Mouse (Mus musculus): ENCODE results near the gene Pcsk7.

Pcsk7 gene

DNA sequence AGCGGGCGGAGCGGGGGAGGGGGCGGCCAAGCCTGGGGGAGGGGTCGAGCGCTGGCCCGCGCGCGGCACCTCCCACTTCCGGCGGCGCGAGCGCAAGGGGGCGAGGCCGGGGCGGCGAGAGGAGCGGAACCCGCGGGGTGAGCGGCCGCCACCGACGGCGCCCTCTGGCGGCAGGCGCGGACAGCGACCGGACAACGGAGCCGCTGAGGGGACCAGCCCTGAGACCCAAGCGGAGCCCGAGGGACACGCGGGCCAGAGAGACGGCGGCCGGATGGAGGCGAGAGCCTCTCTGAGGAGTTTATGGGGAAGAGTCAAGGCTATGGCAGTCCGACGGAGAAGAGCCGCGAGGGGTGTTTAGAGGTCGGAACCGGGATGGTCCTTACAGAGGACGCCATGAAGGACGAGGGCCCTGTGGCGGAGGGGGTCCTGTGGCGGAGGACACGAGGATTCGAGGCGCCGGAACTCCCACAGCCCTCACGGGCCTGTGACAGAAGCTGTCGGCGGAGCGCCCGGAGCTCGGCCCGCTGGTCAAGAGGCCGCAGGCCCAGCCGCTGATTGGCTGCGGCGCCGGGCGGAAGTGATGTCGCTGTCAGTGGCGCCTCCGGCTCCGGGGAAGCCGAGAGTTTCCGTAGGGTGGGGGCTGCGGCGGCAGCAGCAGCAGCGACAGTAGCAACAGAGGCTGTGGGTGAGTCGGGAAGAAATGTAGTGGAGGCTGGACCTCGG lies at the start of gene Pcsk7, which contains the start of gene Rnf214:
Pcsk7 (plus strand) TSS at position 143 of the 723 bp plus-strand sequence.
Rnf214 (minus strand) TSS at position 557 of the 723 bp plus-strand sequence.
- DNase-seq (ENCODE audit: low spot score), result peak; percentile 86

GRCm38 (mm10) chr9:45859364-45859763 lies 46.9 kb upstream of the Pcsk7 start:
- DNase-seq (ENCODE audit: low spot score), result no peak

GRCm38 (mm10) chr9:45861813-45862212 lies 44.5 kb upstream of the Pcsk7 start:
- no peak for DNase-seq (ENCODE audit: low spot score)

- no peak for DNase-seq (ENCODE audit: low spot score)
These were observed 37.1 kb upstream of the Pcsk7 start for GRCm38 (mm10) chr9:45869181-45869580.

- no peak for DNase-seq (ENCODE audit: low spot score)
These were observed 36.0 kb upstream of the Pcsk7 start for GRCm38 (mm10) chr9:45870265-45870664.

GRCm38 (mm10) chr9:45877928-45878327 lies 28.4 kb upstream of the Pcsk7 start:
- peak; percentile 61 for DNase-seq (ENCODE audit: low spot score)

- no peak for DNase-seq (ENCODE audit: low spot score)
These were observed 12.6 kb upstream of the Pcsk7 start for GRCm38 (mm10) chr9:45893681-45894080.

DNA sequence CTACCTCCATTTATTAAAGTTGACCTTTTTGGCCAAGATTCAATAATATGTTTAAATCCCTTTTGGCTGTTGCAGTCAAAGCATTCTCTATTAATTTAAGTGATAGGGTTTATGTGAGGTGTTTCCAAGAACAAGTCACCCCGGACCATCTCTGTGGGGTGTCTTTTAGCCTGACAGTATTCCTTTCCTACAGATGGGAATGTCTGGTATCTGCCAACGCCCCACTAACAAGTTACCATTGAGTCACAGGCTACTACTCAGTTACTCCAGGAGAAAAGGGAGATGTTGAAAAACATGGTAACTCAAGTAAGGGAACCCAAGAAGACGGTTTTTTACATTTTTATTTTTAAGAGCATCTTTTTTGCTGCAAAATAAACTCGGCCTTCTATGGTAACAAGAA lies 1.1 kb upstream of the Pcsk7 start:
- DNase-seq (ENCODE audit: low spot score), result no peak

GRCm38 (mm10) chr9:45905811-45906237 lies 473 bp upstream of the Pcsk7 start:
- no peak for DNase-seq (ENCODE audit: low spot score)

GRCm38 (mm10) chr9:45907078-45907428 lies 756 bp downstream of the Pcsk7 start:
- peak; percentile 44 for DNase-seq (ENCODE audit: low spot score)

- no peak for DNase-seq (ENCODE audit: low spot score)
These were observed 4.7 kb downstream of the Pcsk7 start for GRCm38 (mm10) chr9:45910995-45911394.

DNA sequence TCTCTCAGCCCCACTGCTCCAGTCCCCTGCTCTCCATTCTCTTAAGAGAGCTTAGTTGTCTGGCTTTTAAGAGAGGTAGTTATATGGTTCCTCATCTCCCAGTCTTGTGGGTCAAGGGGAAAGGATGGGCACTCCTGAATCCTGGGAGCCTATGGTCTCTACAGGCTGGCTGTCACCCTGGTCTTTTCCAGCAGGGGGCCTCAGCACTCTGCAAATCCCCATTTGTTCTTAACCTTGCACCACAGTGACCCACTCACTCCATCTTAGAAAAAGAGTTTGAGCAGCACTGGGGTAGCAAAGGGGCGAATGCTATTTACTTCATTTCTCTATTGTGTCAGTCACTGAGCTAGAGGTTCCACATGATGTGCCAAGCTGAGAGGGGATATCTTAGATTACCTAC lies 5.4 kb downstream of the Pcsk7 start:
- peak; percentile 75 for DNase-seq (ENCODE audit: low spot score)

DNA sequence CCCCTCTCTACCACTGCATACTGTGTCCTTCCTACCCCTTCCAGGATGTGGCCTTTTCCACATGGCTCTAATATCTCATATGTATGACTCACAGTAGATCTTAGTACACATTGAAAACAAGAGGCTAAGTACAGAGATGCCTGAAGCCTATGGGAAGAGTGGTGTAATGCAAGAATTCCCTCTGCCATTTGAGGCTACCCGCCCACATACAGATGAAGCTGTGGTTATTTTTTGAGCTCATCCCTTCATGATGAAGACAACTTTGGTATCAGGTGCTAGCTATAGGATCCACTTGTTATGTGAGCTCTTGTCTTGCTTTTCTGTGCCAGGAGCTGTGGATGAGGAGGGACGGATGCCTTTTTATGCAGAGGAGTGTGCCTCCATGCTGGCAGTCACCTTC lies 9.4 kb downstream of the Pcsk7 start:
- DNase-seq (ENCODE audit: low spot score), result no peak

GRCm38 (mm10) chr9:45917041-45917934 lies 11.0 kb downstream of the Pcsk7 start:
- peak; percentile 99 for DNase-seq (ENCODE audit: low spot score)

DNA sequence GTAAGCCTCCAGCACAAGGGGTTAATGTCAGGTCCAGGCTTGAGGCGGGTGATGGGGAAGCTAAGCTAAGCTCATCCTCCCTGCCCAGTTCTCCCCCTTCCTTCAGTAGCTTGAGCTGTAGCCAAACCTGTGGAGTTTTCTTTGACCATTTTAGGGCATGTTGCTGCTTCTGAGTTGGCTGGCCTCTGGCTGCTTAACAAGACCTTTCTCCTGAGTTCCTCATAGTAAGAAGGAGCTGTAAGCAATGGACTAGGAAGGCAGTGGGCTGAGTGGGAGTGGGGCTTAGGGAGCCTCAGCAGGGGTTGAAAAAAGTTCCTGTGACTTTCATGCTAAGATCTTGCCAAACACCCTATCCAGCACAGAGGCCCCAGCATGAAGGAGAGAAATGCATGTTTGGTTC lies 13.6 kb downstream of the Pcsk7 start:
- DNase-seq (ENCODE audit: low spot score), result peak; percentile 86

- DNase-seq (ENCODE audit: low spot score), result no peak
These were observed 23.0 kb downstream of the Pcsk7 start for GRCm38 (mm10) chr9:45929285-45929684.

DNA sequence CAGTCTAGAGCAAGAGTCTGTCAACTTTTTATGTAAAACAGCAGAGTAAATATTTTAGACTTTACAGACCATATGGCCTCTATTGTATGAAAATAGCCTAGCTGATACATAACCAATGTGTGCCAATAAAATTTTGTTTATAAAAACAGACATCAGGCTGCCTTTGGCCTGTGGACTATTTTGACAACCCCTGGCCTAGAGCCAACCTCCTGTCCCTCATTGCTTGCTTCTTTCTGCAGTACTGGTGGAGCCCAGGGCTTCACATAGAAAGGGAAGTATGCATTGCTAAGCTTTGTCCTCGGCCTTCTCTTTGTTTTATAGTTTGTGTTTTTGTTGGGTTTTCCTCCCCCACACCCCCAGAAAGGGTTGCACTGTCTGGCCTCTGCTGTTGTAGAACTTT lies 25.7 kb downstream of the Pcsk7 start:
- peak; percentile 91 for DNase-seq (ENCODE audit: low spot score)

DNA sequence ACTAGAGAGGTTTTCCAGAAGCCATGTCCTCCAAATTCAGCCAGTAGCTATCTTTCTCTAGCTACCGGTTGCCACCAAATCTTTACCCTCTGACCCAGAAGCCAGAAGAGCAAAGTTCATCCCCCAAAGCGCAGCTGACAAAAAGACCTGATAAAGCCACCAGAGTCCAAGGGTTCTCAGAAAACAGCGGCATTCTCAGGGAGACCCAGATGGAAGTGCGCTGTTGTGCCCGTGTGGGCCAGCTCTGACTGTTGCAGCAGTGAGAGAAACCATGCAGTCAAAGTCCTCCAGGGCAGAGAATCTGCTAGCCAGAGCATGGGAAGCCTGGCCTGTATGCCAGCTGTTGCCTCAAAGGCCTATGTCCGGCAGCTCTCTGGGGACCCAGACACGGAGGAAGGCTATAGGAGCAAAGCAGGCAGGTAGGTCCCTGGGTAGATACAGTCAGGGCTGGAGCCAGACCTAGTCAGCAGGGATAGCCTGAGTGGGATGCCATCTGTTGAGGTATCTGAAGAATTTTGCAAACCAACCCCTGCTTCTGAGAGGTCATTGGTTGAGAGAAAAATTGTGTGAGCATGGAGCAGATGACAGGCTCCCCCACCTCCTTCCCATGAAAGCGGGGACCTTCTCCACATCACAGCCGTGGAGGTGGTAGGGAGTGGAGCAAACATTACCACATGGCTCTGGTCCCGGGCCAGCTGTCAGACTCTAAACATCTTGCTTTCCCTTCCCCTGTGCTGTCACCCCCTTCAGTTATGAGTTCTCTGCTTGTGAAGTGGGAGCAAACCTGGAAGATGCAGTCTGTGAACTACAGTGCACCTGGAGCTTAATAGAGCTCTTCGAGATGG lies 26.5 kb downstream of the Pcsk7 start:
- DNase-seq (ENCODE audit: low spot score), result peak; percentile 48

- DNase-seq (ENCODE audit: low spot score), result no peak
These were observed 29.4 kb downstream of the Pcsk7 start, which contains the start of gene Tagln for GRCm38 (mm10) chr9:45935628-45936210. Gene Tagln (minus strand): TSS chr9:45936058.

- DNase-seq (ENCODE audit: low spot score), result peak; percentile 91
These were observed 30.6 kb downstream of the Pcsk7 start for GRCm38 (mm10) chr9:45936883-45937282.

- peak; percentile 72 for DNase-seq (ENCODE audit: low spot score)
These were observed 31.8 kb downstream of the Pcsk7 start for GRCm38 (mm10) chr9:45938088-45938487.

Data from adipocyte (in vitro differentiated cells).